Mouse (Mus musculus): ENCODE results near the gene Rgl3.

Rgl3 gene

GRCm38 (mm10) chr9:21983911-21984310, 5.3 kb downstream of the Rgl3 start:
- DNase-seq (ENCODE audit: low read depth, low spot score) = peak; percentile 67

GRCm38 (mm10) chr9:21978398-21979128, 10.7 kb downstream of the Rgl3 start:
- DNase-seq (ENCODE audit: low read depth, low spot score) = no peak

- no peak for DNase-seq (ENCODE audit: low read depth, low spot score)
Measured at GRCm38 (mm10) chr9:21977972-21978371, 11.3 kb downstream of the Rgl3 start.

GRCm38 (mm10) chr9:21977331-21977730, 11.9 kb downstream of the Rgl3 start:
- no peak for DNase-seq (ENCODE audit: low read depth, low spot score)

GRCm38 (mm10) chr9:21976626-21977175, 12.5 kb downstream of the Rgl3 start:
- no peak for DNase-seq (ENCODE audit: low read depth, low spot score)

- no peak for DNase-seq (ENCODE audit: low read depth, low spot score)
Measured at GRCm38 (mm10) chr9:21969304-21969703, 19.9 kb downstream of the Rgl3 start.

- no peak for DNase-seq (ENCODE audit: low read depth, low spot score)
Measured at GRCm38 (mm10) chr9:21968883-21969282, 20.4 kb downstream of the Rgl3 start.

GRCm38 (mm10) chr9:21963417-21963816, 25.8 kb downstream of the Rgl3 start, which contains the start of gene Epor:
Gene Epor, minus strand, starts transcription at chr9:21963506.
- no peak for DNase-seq (ENCODE audit: low read depth, low spot score)

GRCm38 (mm10) chr9:21962416-21963059, 26.7 kb downstream of the Rgl3 start:
- DNase-seq (ENCODE audit: low read depth, low spot score) = no peak

- no peak for DNase-seq (ENCODE audit: low read depth, low spot score)
Measured at GRCm38 (mm10) chr9:21962010-21962409, 27.2 kb downstream of the Rgl3 start.

- no peak for DNase-seq (ENCODE audit: low read depth, low spot score)
Measured at GRCm38 (mm10) chr9:21961366-21961980, 27.8 kb downstream of the Rgl3 start.

GRCm38 (mm10) chr9:21960558-21961208, 28.6 kb downstream of the Rgl3 start:
- no peak for DNase-seq (ENCODE audit: low read depth, low spot score)

GRCm38 (mm10) chr9:21960135-21960534, 29.1 kb downstream of the Rgl3 start:
- DNase-seq (ENCODE audit: low read depth, low spot score) = no peak

- no peak for DNase-seq (ENCODE audit: low read depth, low spot score)
Measured at GRCm38 (mm10) chr9:21959244-21959643, 30.0 kb downstream of the Rgl3 start.

GRCm38 (mm10) chr9:21958372-21958771, 30.9 kb downstream of the Rgl3 start:
- no peak for DNase-seq (ENCODE audit: low read depth, low spot score)

- peak; percentile 97 for DNase-seq (ENCODE audit: low read depth, low spot score)
Measured at GRCm38 (mm10) chr9:21955570-21956281, 33.5 kb downstream of the Rgl3 start, which contains the start of gene Swsap1. Gene Swsap1, plus strand, starts transcription at chr9:21955755.

GRCm38 (mm10) chr9:21955225-21955569, 34.0 kb downstream of the Rgl3 start:
- no peak for DNase-seq (ENCODE audit: low read depth, low spot score)

- no peak for DNase-seq (ENCODE audit: low read depth, low spot score)
Measured at GRCm38 (mm10) chr9:21954635-21955034, 34.6 kb downstream of the Rgl3 start.

- DNase-seq (ENCODE audit: low read depth, low spot score) = no peak
Measured at GRCm38 (mm10) chr9:21953600-21953999, 35.6 kb downstream of the Rgl3 start.

GRCm38 (mm10) chr9:21951977-21952376, 37.3 kb downstream of the Rgl3 start:
- no peak for DNase-seq (ENCODE audit: low read depth, low spot score)

GRCm38 (mm10) chr9:21950322-21950721, 38.9 kb downstream of the Rgl3 start:
- DNase-seq (ENCODE audit: low read depth, low spot score) = no peak

All from retina, adult 2 months (tissue).